8 mouse cellular contexts compared by ENCODE assay signal in the genomic region with DNA sequence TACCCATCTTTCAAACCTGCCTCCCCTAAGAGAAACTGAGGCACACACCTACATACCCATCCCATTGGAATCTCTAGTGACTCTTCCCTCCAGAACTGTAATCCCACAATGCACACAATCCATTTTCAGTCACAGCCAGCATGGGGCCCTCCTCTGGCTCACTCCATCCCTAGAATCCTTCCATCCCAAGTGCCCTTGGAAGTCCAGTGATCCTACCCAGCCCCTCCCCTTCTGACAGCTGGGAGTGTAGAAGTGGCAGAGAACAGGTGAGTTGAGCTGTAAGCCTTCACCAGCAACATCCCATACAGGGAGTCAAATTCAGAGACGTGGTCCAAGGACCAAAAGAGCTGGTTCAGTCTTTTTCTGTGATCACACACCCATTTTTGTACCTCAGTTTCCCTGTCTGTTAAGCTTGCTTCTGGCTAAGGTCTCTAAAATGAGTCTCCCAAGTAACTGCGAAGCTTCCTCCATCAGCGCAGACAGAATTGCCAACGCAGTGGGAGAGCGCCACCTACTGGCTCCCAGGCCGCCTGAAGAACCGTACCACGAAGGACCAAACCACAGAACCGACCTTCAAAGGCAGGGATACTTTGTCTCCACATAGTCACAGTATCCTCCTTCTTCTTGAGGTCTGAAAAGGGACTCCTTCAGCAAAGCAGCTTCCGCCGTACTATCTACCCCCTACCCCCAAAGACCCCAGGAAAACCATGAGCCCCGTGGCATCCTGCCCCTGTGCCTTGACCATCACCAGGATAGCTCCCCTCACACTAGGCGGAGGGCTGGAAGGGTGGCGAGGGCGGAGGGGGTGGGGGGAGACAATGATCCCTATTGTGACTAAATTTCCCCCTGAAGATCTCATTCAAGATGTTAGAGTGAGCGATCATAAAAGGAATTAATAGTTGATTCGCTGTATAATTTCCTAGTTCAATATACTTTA.
A peak's percentile ranks its signal among the peaks of the same experiment; 100 is the strongest.
DNase-seq lines count a peak whose midpoint lies in the region; ATAC-seq lines count a peak whose summit lies in the region.

No protein-coding gene starts in this region.

- H3K27ac ChIP-seq in midbrain, embryonic 11.5 days (ENCODE audit: low read depth, low read length): no peak overlapping the region

- no peak overlapping the region for H3K4me3 ChIP-seq in midbrain, embryonic 11.5 days (ENCODE audit: low read depth, low read length)

- H3K4me1 ChIP-seq in midbrain, embryonic 11.5 days (ENCODE audit: control insufficient read depth, insufficient read depth, low read length): peaks cover 3% of the 10 kb centered on the region; the same call in 1 of the 2 replicates

- 10% methylated on average over 17 of the region's 17 CpGs for WGBS in midbrain, embryonic 11.5 days

- H3K9ac ChIP-seq in midbrain, embryonic 11.5 days (ENCODE audit: low read length): no peak overlapping the region

- H3K27me3 ChIP-seq in midbrain, embryonic 11.5 days (ENCODE audit: control insufficient read depth, insufficient read depth, low read length): peaks cover 13% of the 10 kb centered on the region; the same call in 1 of the 2 replicates

- intact Hi-C loops in left cerebral cortex, postnatal 10 days (cut with DNase I): loop anchor here (5.0 kb wide), 3 partner anchors 166 to 1666 kb away; no protein-coding TSS in a partner anchor

- peak; percentile 71 for DNase-seq in R1 (ENCODE audit: low read depth, low spot score)
- peak; percentile 42 for DNase-seq in cerebellum, adult 9-11 months
- peak; percentile 46 to 87 for DNase-seq in frontal cortex, postnatal 10 days (ENCODE audit: low spot score in 2 of 2)
- peak; percentile 68 for DNase-seq in hindlimb bud, embryonic 11.5 days (ENCODE audit: extremely low spot score, low read depth, low spot score)
- DNase-seq in left cerebral cortex, postnatal 10 days (ENCODE audit: extremely low spot score in 1 of 2, low spot score in 2 of 2): peak; percentile 85 to 87
- DNase-seq in midbrain, embryonic 11.5 days (ENCODE audit: low spot score, missing footprints): peak; percentile 99
- peak; percentile 60 to 80 for DNase-seq in right cerebral cortex, postnatal 36 days (ENCODE audit: low spot score in 2 of 2)
- peak; percentile 72 to 82 for DNase-seq in urinary bladder, postnatal 4 days (ENCODE audit: low spot score in 2 of 2)

- H3K4me2 ChIP-seq in midbrain, embryonic 11.5 days: peak overlapping the region; percentile 22; the same call in 1 of the 2 replicates

- ATAC-seq in midbrain, embryonic 11.5 days (ENCODE audit: low FRiP score): peak; percentile 63

- H3K9me3 ChIP-seq in midbrain, embryonic 11.5 days (ENCODE audit: control insufficient read depth, low read length): no peaks in the 10 kb centered on the region

- no peaks in the 10 kb centered on the region for H3K36me3 ChIP-seq in midbrain, embryonic 11.5 days (ENCODE audit: control insufficient read depth, insufficient read depth, low read length)

Comparison
In these comparisons a context has a peak if more than half of its experiments do, and no peak if none do; other contexts are left out.
1. DNase-seq: peak in every context shown above with its lines; median percentile 99 in midbrain, embryonic 11.5 days; 86 in left cerebral cortex, postnatal 10 days; 77 in urinary bladder, postnatal 4 days; 71 in R1; 70 in right cerebral cortex, postnatal 36 days; 68 in hindlimb bud, embryonic 11.5 days; 66 in frontal cortex, postnatal 10 days; 42 in cerebellum, adult 9-11 months.